Mouse (Mus musculus) ES-Bruce4 (cell line): Measurements from ENCODE around the gene Grin2a.

Experiments
- CTCF ChIP-seq: IDR thresholded peaks from one replicate; pipeline ENCODE4 v1.8.1; 2011; ENCODE audit warnings: low read depth, low read length
- EP300 ChIP-seq: IDR thresholded peaks from 2 replicates; pipeline ENCODE4 v1.6.1; 2011; ENCODE audit warnings: low read depth, low read length; ENCODE audit not compliant: insufficient read depth
- POLR2A ChIP-seq: IDR thresholded peaks from one replicate; pipeline ENCODE4 v1.8.1; 2011; ENCODE audit warnings: low read length; ENCODE audit not compliant: insufficient read depth

DNA sequence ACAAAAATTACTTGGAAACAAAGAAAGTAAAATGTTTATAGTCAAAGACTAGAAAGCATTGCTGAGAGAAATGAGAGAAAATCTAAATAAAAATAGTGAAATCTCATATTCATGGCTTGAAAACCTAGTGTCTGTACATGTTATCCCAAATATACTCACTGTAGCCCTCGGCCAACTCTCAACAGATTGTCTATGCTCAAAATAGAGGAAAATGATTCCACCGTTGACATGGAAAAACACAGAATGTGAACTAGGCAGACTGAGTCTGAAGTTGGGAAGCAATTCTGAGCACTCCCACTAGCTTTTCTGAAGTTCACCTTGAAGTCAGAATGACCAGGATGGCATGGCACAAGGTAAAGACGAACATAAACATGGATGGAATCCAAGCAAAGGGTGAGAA, 84.7 kb downstream of the Grin2a start:
- no peak for TF ChIP-seq CTCF
- TF ChIP-seq POLR2A = no peak
- no peak for TF ChIP-seq EP300
